Mouse (Mus musculus): ENCODE data around the gene Psg16. TPM values are rescaled to one million over a fixed set of nuclear protein-coding genes. Genes with fewer than 3 reads are reported as not detected.
"Not testable (repeated sequence)": the region's sequence is repeated elsewhere in the genome, so short reads cannot be mapped to it uniquely, and the experiment has no call there.

Gene Psg16
- total RNA-seq, 2 experiments from 2014 or later, result 0.05 to 0.20 TPM

DNA sequence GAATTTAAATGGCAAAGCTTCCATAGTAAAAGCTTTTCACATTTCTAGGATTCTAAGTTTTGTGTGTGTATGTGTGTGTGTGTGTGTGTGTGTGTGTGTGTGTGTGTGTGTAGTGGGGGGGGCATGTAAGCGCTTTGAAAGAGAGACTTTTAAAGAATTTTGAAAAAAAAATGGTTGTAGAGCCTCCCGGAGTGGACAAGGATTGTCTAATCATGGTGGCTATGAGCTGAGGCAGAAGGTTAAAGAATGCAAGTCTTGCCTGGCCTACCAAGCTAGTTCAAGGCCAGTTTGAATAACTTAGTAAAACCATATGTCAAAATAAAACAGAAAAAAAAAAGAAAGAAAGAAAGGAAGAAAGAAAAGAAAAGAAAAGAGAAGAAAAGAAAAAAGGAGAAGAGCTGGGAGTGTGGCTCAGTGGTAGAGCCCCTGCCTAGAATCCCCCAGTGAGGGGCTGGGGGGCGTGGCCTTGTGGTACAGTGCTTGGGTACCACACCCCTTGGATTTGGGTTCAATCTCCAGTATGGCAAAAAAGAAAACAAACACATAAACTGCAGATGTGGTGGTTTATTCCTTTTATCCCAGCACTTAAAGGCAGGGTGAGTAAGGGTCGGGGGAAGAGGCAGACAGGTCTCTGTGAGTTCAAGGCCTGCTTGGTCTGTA lies 18.4 kb upstream of the Psg16 start:
- no peak for DNase-seq (ENCODE audit: low spot score in 2 of 2)

DNA sequence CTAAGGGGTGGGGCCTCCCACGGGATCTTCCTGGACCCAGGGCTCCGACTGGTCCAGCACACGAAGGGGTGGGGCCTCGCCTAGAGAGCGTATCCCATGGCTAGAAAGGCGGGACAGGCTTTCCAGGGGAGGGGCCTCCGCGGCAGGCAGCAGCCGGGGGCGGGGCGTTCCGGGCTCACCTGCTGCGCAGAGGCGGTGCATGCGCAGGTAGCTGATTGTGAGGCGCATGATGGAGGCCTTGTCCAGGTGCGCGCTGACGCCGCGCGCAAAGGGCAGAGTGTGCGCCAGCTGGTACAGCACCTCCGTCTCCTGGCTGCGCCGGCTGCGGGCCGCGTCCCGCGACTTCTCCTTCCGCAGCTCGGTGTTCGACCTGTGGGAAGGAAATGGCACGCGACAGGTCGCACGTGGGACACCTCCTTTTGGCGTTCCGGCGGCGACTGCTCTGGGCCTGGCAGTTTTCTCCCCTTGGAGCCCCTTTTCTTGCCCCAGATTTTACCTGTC lies 17.7 kb upstream of the Psg16 start:
- DNase-seq (ENCODE audit: low spot score in 2 of 2), result peak; percentile 43 to 70

DNA sequence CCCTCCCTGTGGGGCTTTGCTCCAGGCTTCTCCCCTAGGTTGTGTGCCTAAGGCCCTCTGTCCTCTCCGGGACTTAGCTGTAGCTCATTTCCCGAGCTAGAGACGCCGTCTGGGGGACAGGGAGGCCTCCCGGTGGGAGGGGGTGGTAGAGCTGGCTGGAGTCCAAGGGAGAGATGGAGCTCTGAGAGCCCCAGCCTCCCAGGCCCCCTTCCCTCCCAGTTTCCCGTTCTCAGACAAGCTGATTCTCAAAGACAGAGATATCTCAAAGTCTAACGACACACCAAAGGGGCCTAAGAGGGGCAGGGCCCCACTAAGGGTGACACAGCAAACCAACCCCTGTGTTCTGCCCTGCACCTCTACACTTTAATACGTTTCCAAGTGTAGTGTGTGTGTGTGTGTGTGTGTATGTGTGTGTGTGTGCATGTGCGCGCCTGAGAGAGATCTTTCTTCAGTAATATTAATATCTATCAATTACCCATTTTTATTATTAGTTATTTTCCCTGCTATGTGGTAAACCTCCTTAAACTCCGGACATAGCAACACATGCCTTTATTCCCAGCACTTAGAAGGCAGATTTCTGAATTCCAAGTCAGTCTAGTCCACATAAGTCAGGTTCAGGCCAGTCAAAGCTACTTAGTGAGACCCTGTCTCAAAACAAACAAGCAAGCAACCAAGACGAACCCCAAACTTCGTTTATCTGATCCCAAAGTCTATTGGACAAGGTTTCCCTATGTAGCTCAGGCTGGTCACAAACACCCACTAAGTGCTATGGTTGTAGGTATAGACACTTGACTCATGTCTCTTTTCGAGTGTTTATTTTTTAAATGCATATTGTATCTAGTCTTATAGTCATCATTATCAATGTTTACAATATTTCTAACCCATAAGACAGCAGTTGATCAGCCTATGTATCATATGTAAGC lies 17.0 kb upstream of the Psg16 start:
- DNase-seq (ENCODE audit: low spot score in 2 of 2), result no peak

- peak; percentile 54 to 82 for DNase-seq (ENCODE audit: low spot score in 2 of 2)
Measured at GRCm38 (mm10) chr7:17058071-17058689, 15.7 kb upstream of the Psg16 start.

GRCm38 (mm10) chr7:17058816-17059462 lies 14.9 kb upstream of the Psg16 start:
- peak in 1 of 2 experiments; percentile 50 for DNase-seq (ENCODE audit: low spot score in 2 of 2)

DNA sequence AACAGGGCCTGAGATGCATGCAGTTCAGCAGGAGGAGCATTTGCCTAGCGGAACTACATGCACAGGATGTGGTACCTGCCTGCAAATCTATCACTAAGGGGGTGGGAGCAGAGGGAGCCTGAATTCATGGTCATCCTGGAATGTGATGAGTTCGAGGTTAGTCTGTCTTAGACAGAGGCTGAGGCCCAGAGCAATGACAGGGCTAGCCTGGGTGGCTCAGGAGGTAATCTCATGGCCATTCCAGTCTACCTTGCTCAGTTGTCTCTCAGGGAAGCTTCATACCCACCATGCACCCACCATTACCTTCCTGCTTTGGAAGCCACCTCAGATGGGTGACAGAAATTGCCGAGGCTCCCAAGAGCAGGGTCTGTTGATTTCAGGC lies 14.4 kb upstream of the Psg16 start:
- DNase-seq (ENCODE audit: low spot score in 2 of 2), result no peak

DNA sequence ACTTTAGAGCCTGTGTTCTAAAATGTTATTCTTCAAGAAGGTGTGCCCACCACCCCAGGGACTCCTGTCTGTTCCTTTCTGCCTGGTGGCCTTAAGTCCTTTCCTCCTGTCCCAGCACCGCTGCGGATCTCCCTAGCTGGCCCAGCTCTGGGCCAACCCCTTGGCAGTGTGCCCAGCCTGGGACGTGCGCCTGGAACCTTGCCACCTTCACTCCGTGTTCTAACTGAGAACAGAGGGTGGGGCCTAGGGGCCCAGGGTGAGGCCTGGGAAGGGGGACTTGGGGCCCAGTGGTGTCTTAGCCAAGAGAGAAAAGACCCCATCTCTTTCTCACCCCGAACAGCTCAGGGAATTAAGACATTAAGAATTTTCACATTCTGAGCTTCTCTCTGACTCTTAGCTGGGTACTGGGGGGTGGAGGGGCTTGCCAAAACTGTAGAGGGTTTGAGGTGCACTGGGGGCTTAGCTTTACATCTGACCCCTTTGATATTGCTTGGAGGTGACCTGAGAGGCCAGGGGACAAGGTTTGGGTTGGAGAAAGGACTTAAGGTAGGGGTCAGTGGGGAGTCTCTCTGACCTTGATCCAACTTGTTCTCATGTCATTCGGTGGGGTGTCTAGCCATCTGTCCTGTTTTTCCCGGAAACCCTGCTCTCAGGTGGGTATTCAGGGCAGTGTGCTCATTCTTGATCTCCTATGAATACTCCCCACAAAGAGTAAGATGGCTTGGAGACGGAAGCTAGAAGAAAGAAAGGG lies 13.6 kb upstream of the Psg16 start:
- DNase-seq (ENCODE audit: low spot score in 2 of 2), result peak; percentile 87 to 93

DNA sequence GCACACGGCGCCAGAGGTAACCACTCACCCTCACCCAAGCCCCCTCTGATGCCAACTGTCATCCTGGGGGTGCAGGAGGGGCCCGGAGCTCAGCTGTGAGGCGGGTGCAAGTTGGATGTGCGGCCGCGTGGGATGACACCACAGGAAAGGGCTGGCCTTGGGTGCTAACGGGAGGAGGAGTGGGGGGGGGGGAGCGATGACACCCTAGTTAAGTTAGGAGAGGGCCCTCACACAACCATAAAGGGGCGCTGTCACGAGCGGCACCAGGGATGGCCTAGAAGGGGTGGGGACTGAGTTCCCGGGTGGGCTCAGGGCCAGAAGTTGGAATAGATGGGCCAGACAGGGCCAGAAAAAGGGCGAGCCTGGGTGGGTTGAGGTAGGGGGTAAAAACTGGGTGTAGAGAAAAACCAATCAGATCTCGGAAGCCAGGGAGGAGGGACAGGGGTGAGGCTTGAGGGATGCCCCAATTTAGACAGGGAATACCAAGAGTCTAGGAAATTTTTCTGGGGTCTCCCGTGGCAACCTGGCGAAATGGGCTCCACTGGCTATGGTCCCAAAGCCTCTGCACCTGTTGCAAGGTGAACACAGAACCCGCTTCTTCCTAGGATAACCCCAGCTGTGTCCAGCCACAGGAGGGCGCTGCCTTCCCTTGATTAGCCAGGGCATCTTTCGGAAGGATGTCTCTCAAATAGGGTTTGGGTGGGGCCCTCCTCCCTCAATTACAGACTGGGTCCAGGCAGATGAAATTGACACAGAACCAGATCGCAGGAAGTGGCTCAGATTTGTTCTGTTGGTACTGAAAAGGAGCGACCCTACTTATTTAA lies 12.8 kb upstream of the Psg16 start:
- DNase-seq (ENCODE audit: low spot score in 2 of 2), result peak in 1 of 2 experiments; percentile 41

DNA sequence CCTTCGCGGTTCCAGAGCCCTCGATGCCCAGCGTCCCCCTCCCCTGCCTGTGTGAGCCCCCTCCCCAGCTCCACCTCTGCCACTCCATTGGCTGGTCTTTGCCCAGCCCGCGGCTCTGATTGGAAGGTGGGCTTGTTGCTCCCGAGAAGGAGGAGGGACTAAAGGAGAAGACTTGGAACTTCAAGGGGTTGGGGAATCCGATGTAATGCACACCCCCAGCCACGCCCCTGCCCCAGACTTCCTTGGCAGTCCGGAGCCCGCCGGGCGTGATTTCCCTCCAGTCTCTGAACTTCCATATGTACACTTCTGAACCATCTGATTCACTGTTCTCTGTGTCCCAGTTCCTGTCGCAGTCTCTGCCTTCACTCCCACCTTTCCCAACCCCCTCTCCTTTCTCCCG lies 11.5 kb upstream of the Psg16 start, which contains the start of gene Hif3a:
Hif3a (minus strand) TSS at position 39 of the 400 bp plus-strand sequence.
- peak in 1 of 2 experiments; percentile 58 for DNase-seq (ENCODE audit: low spot score in 2 of 2)

- no peak for DNase-seq (ENCODE audit: low spot score in 2 of 2)
Measured at GRCm38 (mm10) chr7:17062845-17063244, 11.0 kb upstream of the Psg16 start.

- DNase-seq (ENCODE audit: low spot score in 2 of 2), result no peak
Measured at GRCm38 (mm10) chr7:17065620-17066019, 8.2 kb upstream of the Psg16 start.

DNA sequence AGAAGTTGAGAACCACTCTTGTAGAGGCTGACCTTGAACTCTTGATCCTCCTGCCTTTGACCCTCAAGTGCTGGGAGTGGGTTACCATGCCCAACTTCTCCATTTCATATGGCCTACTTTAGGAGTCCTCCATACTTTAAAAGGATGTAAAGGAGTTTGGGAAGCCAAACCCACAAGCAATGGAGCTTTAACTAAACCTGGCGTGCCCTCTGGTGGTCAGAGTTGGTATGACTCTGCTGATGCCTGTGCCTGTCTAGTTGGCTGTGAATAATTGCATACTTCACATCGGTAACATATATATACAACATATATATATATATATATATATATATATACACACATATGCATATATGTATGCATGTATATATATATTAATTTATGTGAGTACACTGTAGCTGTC lies 7.4 kb upstream of the Psg16 start:
- DNase-seq (ENCODE audit: low spot score in 2 of 2), result peak; percentile 53 to 78

- DNase-seq (ENCODE audit: low spot score in 2 of 2), result no peak
Measured at GRCm38 (mm10) chr7:17067000-17067399, 6.8 kb upstream of the Psg16 start.

GRCm38 (mm10) chr7:17067651-17068050 lies 6.2 kb upstream of the Psg16 start:
- DNase-seq (ENCODE audit: low spot score in 2 of 2), result not testable (repeated sequence)

DNA sequence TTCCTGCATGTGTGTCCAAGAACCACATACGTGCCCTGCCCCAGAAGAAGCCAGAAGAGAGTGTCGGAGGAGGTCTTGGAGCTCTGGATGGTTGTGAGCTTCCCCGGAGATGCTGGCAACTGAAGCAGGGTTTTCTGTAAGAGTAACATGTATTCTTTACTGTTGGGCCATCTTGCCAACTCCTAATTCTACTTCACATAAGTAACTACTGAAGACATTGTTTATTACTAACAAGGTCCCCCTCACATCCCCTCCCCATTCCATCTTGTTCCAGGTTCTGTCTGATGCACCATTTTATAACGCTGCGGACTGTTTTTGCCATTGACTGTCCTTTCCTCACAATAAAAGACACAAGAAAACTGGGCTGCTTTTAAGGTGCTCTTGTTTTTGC lies 332 bp upstream of the Psg16 start:
- DNase-seq (ENCODE audit: low spot score in 2 of 2), result no peak

- DNase-seq (ENCODE audit: low spot score in 2 of 2), result no peak
Measured at GRCm38 (mm10) chr7:17076542-17076941, 2.7 kb downstream of the Psg16 start.

DNA sequence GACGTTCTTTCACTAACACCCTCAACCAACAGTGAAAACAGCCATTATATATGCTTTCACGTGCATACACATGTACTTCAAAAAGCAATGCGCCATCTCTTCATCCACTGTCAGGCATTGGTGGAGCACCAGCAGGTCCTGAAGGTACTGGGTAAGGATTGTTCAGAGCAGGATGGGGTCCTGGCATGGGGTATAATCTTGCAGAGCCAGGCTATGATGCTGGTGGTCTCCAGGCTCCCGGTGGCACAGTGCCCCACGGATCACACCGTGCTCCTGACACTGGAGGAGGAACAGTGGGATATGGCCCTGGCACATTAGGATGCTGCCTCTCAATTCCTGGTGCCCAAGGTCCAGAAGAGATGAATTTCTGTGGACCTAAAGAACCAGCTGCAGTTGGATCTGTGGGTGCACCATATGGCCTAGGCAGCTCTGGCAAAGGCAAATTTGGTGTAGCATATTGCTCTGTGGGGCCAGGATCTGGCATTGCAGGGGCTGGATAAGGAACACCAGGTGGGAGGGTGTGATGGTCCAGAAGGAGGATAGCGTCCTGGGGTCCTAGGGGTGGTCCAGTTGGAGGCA lies 4.3 kb downstream of the Psg16 start:
- no peak for DNase-seq (ENCODE audit: low spot score in 2 of 2)

- DNase-seq (ENCODE audit: low spot score in 2 of 2), result no peak
Measured at GRCm38 (mm10) chr7:17082766-17083165, 8.9 kb downstream of the Psg16 start.

- DNase-seq (ENCODE audit: low spot score in 2 of 2), result no peak
Measured at GRCm38 (mm10) chr7:17087731-17088130, 13.9 kb downstream of the Psg16 start.

Data from gastrocnemius, postnatal 4 days (tissue).